Mouse (Mus musculus): ENCODE measurements around the gene Inhbc. TPM values are rescaled to one million over a fixed set of nuclear protein-coding genes. Genes with fewer than 3 reads are reported as not detected.

The Inhbc gene
- not detected for polyA plus RNA-seq (2014; fragmentation: Illumina TruSeq; extraction: RNeasy Lipid Tissue Mini Kit (QIAGEN cat#74804); ENCODE audit: low read depth, low replicate concordance)

GRCm38 (mm10) chr10:127369834-127370820 is at the start of gene Inhbc:
Gene Inhbc (minus strand): TSS chr10:127370431.

GRCm38 (mm10) chr10:127380251-127380691 is 10.0 kb upstream of the Inhbc start, which contains the start of gene R3hdm2:
Gene R3hdm2 (plus strand): TSS chr10:127380327.

GRCm38 (mm10) chr10:127353909-127354895 is 16.0 kb downstream of the Inhbc start, which contains the start of gene Inhbe:
Gene Inhbe (minus strand): TSS chr10:127354411.

GRCm38 (mm10) chr10:127341891-127342639 is 28.2 kb downstream of the Inhbc start, which contains the start of gene Gli1:
Gene Gli1 (minus strand): TSS chr10:127341974.

GRCm38 (mm10) chr10:127321621-127322020 is 48.6 kb downstream of the Inhbc start, which contains the start of gene Arhgap9:
Gene Arhgap9 (plus strand): TSS chr10:127321964.

GRCm38 (mm10) chr10:127311476-127312355 is 58.5 kb downstream of the Inhbc start, which contains the start of gene Mars:
Gene Mars (minus strand): TSS chr10:127311786.

Other genes starting within 250 kb of the Inhbc start
- 5.2 TPM for gene Os9, start 249.3 kb downstream of the Inhbc start, polyA plus RNA-seq (2014; fragmentation: Illumina TruSeq; extraction: RNeasy Lipid Tissue Mini Kit (QIAGEN cat#74804); ENCODE audit: low read depth, low replicate concordance)
- gene B4galnt1, start 205.2 kb downstream of the Inhbc start, polyA plus RNA-seq (2014; fragmentation: Illumina TruSeq; extraction: RNeasy Lipid Tissue Mini Kit (QIAGEN cat#74804); ENCODE audit: low read depth, low replicate concordance) = 1.1 TPM
- gene Slc26a10, start 189.8 kb downstream of the Inhbc start, polyA plus RNA-seq (2014; fragmentation: Illumina TruSeq; extraction: RNeasy Lipid Tissue Mini Kit (QIAGEN cat#74804); ENCODE audit: low read depth, low replicate concordance) = 3.1 TPM
- 7.3 TPM for gene Arhgef25, start 180.3 kb downstream of the Inhbc start, polyA plus RNA-seq (2014; fragmentation: Illumina TruSeq; extraction: RNeasy Lipid Tissue Mini Kit (QIAGEN cat#74804); ENCODE audit: low read depth, low replicate concordance)
- gene Dtx3, start 174.7 kb downstream of the Inhbc start, polyA plus RNA-seq (2014; fragmentation: Illumina TruSeq; extraction: RNeasy Lipid Tissue Mini Kit (QIAGEN cat#74804); ENCODE audit: low read depth, low replicate concordance) = 7.7 TPM
- gene Pip4k2c, start 158.8 kb downstream of the Inhbc start, polyA plus RNA-seq (2014; fragmentation: Illumina TruSeq; extraction: RNeasy Lipid Tissue Mini Kit (QIAGEN cat#74804); ENCODE audit: low read depth, low replicate concordance) = 7.2 TPM
- gene Kif5a, start 107.1 kb downstream of the Inhbc start, polyA plus RNA-seq (2014; fragmentation: Illumina TruSeq; extraction: RNeasy Lipid Tissue Mini Kit (QIAGEN cat#74804); ENCODE audit: low read depth, low replicate concordance) = 0.84 TPM
- 67.0 TPM for gene Dctn2, start 104.1 kb downstream of the Inhbc start, polyA plus RNA-seq (2014; fragmentation: Illumina TruSeq; extraction: RNeasy Lipid Tissue Mini Kit (QIAGEN cat#74804); ENCODE audit: low read depth, low replicate concordance)
- 3.4 TPM for gene Mbd6, start 81.4 kb downstream of the Inhbc start, polyA plus RNA-seq (2014; fragmentation: Illumina TruSeq; extraction: RNeasy Lipid Tissue Mini Kit (QIAGEN cat#74804); ENCODE audit: low read depth, low replicate concordance)
- gene Mars, start 58.6 kb downstream of the Inhbc start, polyA plus RNA-seq (2014; fragmentation: Illumina TruSeq; extraction: RNeasy Lipid Tissue Mini Kit (QIAGEN cat#74804); ENCODE audit: low read depth, low replicate concordance) = 11.4 TPM
- gene Arhgap9, start 48.5 kb downstream of the Inhbc start, polyA plus RNA-seq (2014; fragmentation: Illumina TruSeq; extraction: RNeasy Lipid Tissue Mini Kit (QIAGEN cat#74804); ENCODE audit: low read depth, low replicate concordance) = 0.10 TPM
- gene Gli1, start 28.5 kb downstream of the Inhbc start, polyA plus RNA-seq (2014; fragmentation: Illumina TruSeq; extraction: RNeasy Lipid Tissue Mini Kit (QIAGEN cat#74804); ENCODE audit: low read depth, low replicate concordance) = 0.13 TPM
- gene Inhbe, start 16.0 kb downstream of the Inhbc start, polyA plus RNA-seq (2014; fragmentation: Illumina TruSeq; extraction: RNeasy Lipid Tissue Mini Kit (QIAGEN cat#74804); ENCODE audit: low read depth, low replicate concordance) = not detected
- gene R3hdm2, start 9.9 kb upstream of the Inhbc start, polyA plus RNA-seq (2014; fragmentation: Illumina TruSeq; extraction: RNeasy Lipid Tissue Mini Kit (QIAGEN cat#74804); ENCODE audit: low read depth, low replicate concordance) = 121 TPM
- gene Stac3, start 131.3 kb upstream of the Inhbc start, polyA plus RNA-seq (2014; fragmentation: Illumina TruSeq; extraction: RNeasy Lipid Tissue Mini Kit (QIAGEN cat#74804); ENCODE audit: low read depth, low replicate concordance) = not detected
- gene Ndufa4l2, start 144.5 kb upstream of the Inhbc start, polyA plus RNA-seq (2014; fragmentation: Illumina TruSeq; extraction: RNeasy Lipid Tissue Mini Kit (QIAGEN cat#74804); ENCODE audit: low read depth, low replicate concordance) = 10.5 TPM
- gene Shmt2, start 152.0 kb upstream of the Inhbc start, polyA plus RNA-seq (2014; fragmentation: Illumina TruSeq; extraction: RNeasy Lipid Tissue Mini Kit (QIAGEN cat#74804); ENCODE audit: low read depth, low replicate concordance) = 0.81 TPM
- not detected for gene Nxph4, start 164.1 kb upstream of the Inhbc start, polyA plus RNA-seq (2014; fragmentation: Illumina TruSeq; extraction: RNeasy Lipid Tissue Mini Kit (QIAGEN cat#74804); ENCODE audit: low read depth, low replicate concordance)